Mouse (Mus musculus) G1E (cell line): ENCODE measurements around the gene Fam129c.

Experiments
- CTCF ChIP-seq: IDR thresholded peaks from 2 replicates; pipeline ENCODE4 v1.5.1; 2012; ENCODE audit warnings: low read depth, low read length, inconsistent platforms, mixed read lengths
- GATA1 ChIP-seq: IDR thresholded peaks from 2 replicates; pipeline ENCODE4 v1.6.1; 2012; ENCODE audit warnings: borderline replicate concordance, low read length, inconsistent platforms, mixed read lengths
- GATA2 ChIP-seq: IDR thresholded peaks from 2 replicates; pipeline ENCODE4 v1.6.1; 2012; ENCODE audit warnings: low read depth, low read length, inconsistent platforms, borderline replicate concordance
- POLR2AphosphoS5 ChIP-seq: IDR thresholded peaks from 2 replicates; pipeline ENCODE4 v1.6.1; 2012; ENCODE audit warnings: low read depth, low read length, inconsistent platforms; ENCODE audit not compliant: insufficient replicate concordance

- TF ChIP-seq CTCF (no peak), POLR2AphosphoS5 (no peak), GATA1 (no peak), GATA2 (no peak)
Observed at GRCm38 (mm10) chr8:71560071-71560470, 37.4 kb upstream of the Fam129c start.
